Mouse (Mus musculus) monocyte, adult 2 months (primary cell): ENCODE data around the gene Bcl2l11.

Source experiments
- DNase-seq, 2 experiments: peaks; one replicate each; pipeline ENCODE4 v3.0.0; 2022; ENCODE audit warnings: low spot score in 2 of 2, low read depth in 1 of 2

Bcl2l11 gene

GRCm38 (mm10) chr2:128105651-128106050, 20.2 kb upstream of the Bcl2l11 start:
- no peak for DNase-seq

GRCm38 (mm10) chr2:128111537-128111936, 14.3 kb upstream of the Bcl2l11 start:
- no peak for DNase-seq

GRCm38 (mm10) chr2:128114621-128115020, 11.2 kb upstream of the Bcl2l11 start:
- DNase-seq = no peak

- no peak for DNase-seq
Measured at GRCm38 (mm10) chr2:128115579-128115978, 10.3 kb upstream of the Bcl2l11 start.

- DNase-seq = no peak
Measured at GRCm38 (mm10) chr2:128117605-128118004, 8.2 kb upstream of the Bcl2l11 start.

GRCm38 (mm10) chr2:128118971-128119370, 6.9 kb upstream of the Bcl2l11 start:
- no peak for DNase-seq

- DNase-seq = peak in 1 of 2 experiments; percentile 33
Measured at GRCm38 (mm10) chr2:128122491-128122890, 3.3 kb upstream of the Bcl2l11 start.

- no peak for DNase-seq
Measured at GRCm38 (mm10) chr2:128122891-128123771, 2.7 kb upstream of the Bcl2l11 start.

GRCm38 (mm10) chr2:128123921-128124683, 1.7 kb upstream of the Bcl2l11 start:
- peak in 1 of 2 experiments; percentile 25 for DNase-seq

- DNase-seq = no peak
Measured at GRCm38 (mm10) chr2:128124693-128125092, 1.1 kb upstream of the Bcl2l11 start.

- DNase-seq = peak in 1 of 2 experiments; percentile 23
Measured at GRCm38 (mm10) chr2:128126591-128127051, 783 bp downstream of the Bcl2l11 start.

- DNase-seq = peak; percentile 84 to 91
Measured at GRCm38 (mm10) chr2:128127121-128127671, 1.4 kb downstream of the Bcl2l11 start.

- peak in 1 of 2 experiments; percentile 63 for DNase-seq
Measured at GRCm38 (mm10) chr2:128127691-128128292, 2.0 kb downstream of the Bcl2l11 start.

GRCm38 (mm10) chr2:128128532-128128931, 2.7 kb downstream of the Bcl2l11 start:
- no peak for DNase-seq

- DNase-seq = no peak
Measured at GRCm38 (mm10) chr2:128131503-128131902, 5.7 kb downstream of the Bcl2l11 start.

- DNase-seq = no peak
Measured at GRCm38 (mm10) chr2:128132635-128133034, 6.8 kb downstream of the Bcl2l11 start.

- no peak for DNase-seq
Measured at GRCm38 (mm10) chr2:128133865-128134264, 8.0 kb downstream of the Bcl2l11 start.

GRCm38 (mm10) chr2:128134474-128134873, 8.6 kb downstream of the Bcl2l11 start:
- no peak for DNase-seq

- DNase-seq = no peak
Measured at GRCm38 (mm10) chr2:128134948-128135347, 9.1 kb downstream of the Bcl2l11 start.

GRCm38 (mm10) chr2:128136769-128137433, 11.1 kb downstream of the Bcl2l11 start:
- DNase-seq = no peak
